Mouse (Mus musculus): ENCODE measurements around the gene Cst13.
"Not testable (repeated sequence)": the region's sequence is repeated elsewhere in the genome, so short reads cannot be mapped to it uniquely, and the experiment has no call there.

Gene Cst13

GRCm38 (mm10) chr2:148819909-148820308, at the start of gene Cst13:
TSS of gene Cst13 (plus strand) at chr2:148820081.
- DNase-seq (ENCODE audit: low read depth, low spot score): no peak

DNA sequence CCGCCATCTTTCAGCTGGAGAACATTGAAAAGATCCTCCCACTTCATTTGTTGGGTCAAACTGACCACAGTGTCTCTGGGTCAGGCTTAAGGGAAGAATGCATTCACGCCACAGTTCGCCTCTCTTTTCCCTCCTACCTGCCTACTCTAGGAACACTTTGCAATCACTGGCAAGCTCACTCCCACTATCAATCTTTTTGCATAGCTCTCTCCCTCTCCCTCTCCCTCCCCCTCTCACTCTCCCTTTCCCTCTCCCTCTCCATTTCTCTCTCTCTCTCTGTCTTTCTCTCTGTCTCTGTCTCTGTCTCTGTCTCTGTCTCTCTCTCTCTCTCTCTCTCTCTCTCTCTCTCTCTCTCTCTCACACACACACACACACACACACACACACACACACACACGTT, 48.5 kb upstream of the Cst13 start, which contains the start of gene Cst11:
TSS of gene Cst11 (minus strand) at position 101 of the 400 bp plus-strand sequence.
- DNase-seq (ENCODE audit: low read depth, low spot score): not testable (repeated sequence)

DNA sequence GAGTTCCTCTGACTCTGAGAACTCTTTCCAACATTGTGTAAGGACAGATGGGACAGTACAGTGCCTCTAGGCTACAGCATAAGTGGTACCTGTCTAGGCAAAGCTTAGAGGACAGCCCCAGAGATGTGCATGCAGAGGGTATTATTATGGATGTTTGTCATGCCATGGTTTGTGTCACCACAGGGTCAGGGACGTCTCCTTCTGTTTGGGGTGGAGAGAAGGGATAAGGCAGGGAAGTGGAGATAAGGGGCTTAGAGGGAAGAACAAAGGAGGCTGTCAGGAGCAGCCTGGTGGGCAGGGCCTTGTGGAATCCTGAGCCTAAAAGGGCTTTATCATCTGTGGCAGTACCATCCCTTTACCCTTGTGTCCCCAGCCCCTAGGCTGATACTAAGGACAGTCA, 38.2 kb upstream of the Cst13 start, which contains the start of gene 8030411F24Rik:
TSS of gene 8030411F24Rik (plus strand) at position 301 of the 400 bp plus-strand sequence.
- no peak for DNase-seq (ENCODE audit: low read depth, low spot score)

DNA sequence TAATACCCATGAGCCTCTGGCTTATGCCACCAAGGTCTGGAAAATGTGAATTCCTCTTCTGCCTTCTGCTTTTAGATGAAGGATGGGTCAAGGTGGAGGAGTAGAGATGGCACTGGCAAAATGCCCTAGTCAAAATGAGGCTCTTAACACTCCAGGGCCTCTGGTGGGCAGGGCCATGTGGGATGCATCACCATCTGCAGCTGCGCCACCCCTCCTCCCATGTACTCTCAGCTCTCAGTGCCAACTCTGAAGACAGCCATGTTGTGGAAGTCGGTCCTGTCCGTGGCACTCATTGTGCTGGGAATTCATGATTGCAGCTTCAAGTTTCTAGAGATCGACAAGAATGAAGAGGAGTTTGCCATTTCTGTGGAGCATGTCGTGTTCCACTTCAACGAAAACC, 30.7 kb upstream of the Cst13 start, which contains the start of gene Cst12:
TSS of gene Cst12 (plus strand) at position 220 of the 400 bp plus-strand sequence.
- DNase-seq (ENCODE audit: low read depth, low spot score): no peak

DNA sequence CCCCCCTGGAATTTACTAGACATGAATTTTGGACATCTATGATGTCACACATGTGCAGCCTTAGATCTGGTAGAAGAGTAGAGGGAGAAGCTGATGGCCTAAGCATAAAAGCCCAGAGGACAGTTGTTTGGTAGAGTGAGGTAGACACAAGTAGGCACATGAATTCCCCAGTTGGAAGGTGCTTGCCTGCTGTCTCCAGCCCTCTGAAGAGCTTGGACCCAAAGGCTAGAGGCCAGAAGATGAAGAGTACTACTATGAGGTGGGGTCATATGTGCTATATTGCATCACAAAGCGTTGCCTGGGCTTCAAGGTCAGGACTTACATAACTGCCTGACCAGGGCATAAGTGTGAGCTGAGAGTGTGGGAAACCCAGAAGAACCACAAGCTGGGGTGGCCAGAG, 21.4 kb upstream of the Cst13 start, which contains the start of gene Cst8:
TSS of gene Cst8 (plus strand) at position 301 of the 400 bp plus-strand sequence.
- DNase-seq (ENCODE audit: low read depth, low spot score): no peak

DNA sequence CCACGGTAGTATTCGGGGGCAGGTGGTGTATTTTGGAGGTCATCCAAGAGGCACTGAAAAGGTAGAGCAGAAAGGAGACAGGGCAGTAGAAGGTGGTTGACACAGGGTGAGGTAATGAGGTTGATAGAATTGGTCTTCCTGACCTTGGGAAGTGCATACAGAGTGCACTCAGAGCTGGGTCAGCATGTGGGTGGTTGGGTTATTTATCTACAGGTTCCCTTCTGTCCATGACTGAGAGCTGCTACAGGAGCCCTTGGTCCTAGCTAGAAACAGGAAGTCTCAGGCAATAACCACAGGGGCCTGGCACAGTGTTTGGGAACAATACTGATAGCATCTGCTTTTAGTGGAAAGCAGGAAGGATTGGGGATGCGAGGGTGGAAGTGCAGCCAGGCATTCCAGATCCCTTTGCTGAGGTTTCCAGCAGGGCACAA, 18.4 kb upstream of the Cst13 start:
- no peak for DNase-seq (ENCODE audit: low read depth, low spot score)

DNA sequence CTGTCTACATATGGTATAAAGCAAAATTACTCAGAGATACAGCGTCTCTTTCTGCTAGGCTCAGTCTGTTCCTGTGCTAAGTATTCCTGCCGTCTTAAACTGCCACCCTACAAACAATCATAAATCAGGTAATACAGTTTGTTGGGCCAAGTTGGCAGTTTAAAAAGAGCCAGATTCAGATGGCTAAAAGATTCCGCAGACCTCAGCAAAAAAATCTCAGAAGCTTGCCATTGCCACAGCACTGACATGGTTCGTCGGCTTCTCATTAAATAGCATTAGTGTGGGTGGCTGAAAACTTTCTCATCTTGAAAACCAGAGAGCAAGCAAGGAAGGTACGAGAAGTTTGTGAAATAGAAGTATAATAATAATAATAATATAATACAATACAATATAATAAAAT, 13.2 kb upstream of the Cst13 start:
- DNase-seq (ENCODE audit: low read depth, low spot score): no peak

- peak; percentile 35 for DNase-seq (ENCODE audit: low read depth, low spot score)
Measured at GRCm38 (mm10) chr2:148825986-148826385, 6.1 kb downstream of the Cst13 start.

DNA sequence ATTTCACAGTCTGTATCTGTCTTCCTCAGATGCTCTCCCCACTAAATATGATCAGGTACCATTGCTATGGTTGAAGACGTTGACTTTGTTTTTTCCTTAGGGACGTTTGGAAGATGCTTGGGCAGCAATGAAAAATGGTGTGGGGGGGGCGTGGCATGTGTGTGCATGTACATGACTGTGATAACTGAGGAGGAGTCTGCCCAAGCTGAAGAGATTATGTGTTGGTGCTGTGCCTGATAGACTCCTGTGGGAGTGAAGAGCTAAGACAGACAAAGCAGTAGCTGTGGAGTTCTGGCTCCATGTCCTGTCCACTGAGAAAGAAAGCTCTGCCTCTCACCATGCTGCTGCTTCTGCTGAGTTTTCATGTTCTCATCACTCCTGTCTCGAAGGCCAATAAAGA, 15.0 kb downstream of the Cst13 start, which contains the start of gene Cst9:
TSS of gene Cst9 (plus strand) at position 236 of the 400 bp plus-strand sequence.
- no peak for DNase-seq (ENCODE audit: low read depth, low spot score)

DNA sequence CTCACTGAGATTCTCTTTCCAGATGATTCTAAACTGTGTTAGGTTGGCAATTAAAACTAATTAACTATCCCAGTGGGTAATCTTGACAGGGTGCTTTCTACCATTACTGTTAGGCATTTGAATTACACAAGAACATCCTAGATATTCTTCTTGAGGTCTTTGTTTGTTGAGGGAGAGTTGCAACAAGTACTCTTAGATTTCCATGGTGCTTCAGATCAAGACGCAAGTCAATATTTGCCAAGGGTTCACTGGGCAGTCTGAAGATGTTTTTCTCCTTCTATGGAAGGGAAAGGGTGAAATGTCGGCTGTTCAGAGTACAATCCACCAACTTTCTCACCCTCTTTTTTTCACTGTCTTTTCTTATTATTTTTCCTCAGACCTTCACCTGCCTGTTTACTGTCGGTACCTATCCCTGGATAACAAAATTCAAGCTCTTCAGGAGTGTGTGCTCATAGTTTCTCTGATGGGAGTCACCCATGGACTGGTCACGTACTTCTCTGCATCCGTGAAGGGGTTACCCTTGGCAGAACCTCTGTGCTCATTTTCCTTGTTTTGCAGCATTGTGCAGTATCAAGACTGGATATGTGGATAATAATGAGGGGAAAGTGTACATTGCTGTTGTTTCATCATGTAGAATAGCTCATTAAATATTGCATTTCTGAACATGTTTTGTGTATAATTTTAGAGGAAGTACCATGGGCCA, 18.3 kb downstream of the Cst13 start:
- DNase-seq (ENCODE audit: low read depth, low spot score): no peak

DNA sequence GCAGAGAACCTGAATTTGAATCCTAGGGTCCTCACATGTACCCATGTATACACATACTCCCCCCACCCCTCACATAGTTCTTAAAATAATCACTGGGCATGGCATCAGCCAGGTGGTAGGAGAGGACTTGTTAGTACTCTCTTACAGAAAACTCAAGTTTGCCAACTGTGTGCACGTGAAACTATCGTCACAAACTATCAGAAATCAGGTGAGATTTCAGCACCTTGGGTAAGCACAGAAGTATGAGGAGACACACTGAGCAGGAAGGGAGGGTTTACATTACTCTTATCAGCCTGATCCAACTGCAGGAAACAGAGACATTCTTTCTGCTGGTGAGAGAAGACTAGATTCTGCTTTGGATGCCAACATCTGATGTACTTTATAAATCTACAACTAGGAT, 19.3 kb downstream of the Cst13 start:
- no peak for DNase-seq (ENCODE audit: low read depth, low spot score)

- DNase-seq (ENCODE audit: low read depth, low spot score): peak; percentile 82
Measured at GRCm38 (mm10) chr2:148851116-148851906, 31.4 kb downstream of the Cst13 start.

GRCm38 (mm10) chr2:148856630-148857400, 36.9 kb downstream of the Cst13 start:
- DNase-seq (ENCODE audit: low read depth, low spot score): no peak

GRCm38 (mm10) chr2:148857506-148857905, 37.6 kb downstream of the Cst13 start:
- DNase-seq (ENCODE audit: low read depth, low spot score): no peak

DNA sequence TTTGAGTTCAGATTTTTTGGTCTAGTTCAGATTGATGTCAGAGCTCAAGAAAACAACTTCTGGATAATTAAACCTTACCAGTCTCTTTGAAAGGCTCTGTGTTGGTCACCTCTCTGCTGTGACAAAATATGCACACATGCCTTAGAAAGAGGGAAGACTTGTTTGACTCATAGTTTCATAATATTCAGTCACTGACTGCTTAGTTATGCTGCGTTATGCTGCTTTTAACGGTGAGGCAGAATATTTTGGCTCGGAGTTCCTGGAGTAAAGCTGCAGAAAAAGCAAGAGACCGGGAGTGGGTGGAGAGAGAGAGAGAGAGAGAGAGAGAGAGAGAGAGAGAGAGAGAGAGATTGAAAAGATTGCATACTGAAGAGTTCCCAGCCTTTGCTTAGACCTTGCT, 41.1 kb downstream of the Cst13 start:
- DNase-seq (ENCODE audit: low read depth, low spot score): no peak

DNA sequence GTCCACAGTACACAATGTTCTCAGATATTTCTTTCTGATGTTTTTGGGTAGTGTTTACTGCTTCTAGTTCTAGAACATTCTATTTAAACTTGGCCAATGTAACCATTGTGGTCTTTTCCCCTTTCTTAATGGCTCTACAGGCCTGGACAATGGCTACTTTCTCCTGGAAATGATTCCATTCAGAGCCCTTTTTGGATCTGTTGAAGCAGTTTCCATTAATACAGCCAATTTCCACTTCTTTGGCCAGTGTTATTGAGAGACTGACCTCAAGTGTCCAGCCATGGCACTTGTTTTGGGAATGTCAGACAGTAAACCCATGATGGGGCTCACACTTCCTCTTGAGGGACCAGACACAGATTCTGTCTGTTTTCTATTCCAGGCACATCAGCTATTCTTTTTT, 41.8 kb downstream of the Cst13 start:
- no peak for DNase-seq (ENCODE audit: low read depth, low spot score)

DNA sequence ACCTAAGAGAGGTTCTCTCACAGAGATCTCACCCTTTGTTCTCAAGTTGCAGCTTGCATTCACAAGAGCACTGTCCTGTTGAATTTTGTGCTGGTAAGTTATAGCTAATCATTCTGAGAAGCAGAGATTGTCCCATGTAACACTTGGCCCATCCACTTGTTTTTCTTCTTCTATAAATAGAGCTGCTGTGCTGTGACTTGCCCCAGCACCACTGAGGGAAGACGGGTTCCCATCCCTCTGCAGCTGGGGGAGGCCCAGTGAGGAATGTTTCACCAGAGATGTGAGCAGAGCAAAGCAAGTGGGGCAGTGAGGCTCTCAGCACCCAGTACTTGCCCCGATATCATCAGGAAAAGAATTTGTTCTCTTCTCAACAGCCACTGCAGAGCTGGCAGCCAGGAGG, 45.1 kb downstream of the Cst13 start, which contains the start of gene 9230104L09Rik:
TSS of gene 9230104L09Rik (minus strand) at position 73 of the 400 bp plus-strand sequence.
- no peak for DNase-seq (ENCODE audit: low read depth, low spot score)

DNA sequence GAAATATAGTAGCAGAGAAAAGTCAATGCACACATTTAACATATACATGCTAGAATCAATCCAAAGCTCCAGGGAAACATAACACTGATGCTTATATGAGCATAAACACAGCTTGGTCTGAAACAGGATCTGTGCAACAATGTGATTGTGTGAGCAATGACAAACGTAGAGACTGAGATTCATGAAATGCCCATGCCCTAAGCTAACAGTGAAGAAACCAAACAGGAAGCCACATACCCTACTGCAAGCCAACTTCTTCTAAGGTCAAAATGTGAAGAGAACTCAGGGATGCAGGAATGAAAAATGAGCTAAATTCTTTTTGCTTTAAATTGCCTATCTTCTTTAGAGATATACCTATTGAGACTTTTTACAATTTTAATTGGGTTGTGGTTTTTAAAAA, 49.1 kb downstream of the Cst13 start:
- no peak for DNase-seq (ENCODE audit: low read depth, low spot score)

- no peak for DNase-seq (ENCODE audit: low read depth, low spot score)
Measured at GRCm38 (mm10) chr2:148870526-148870925, 50.6 kb downstream of the Cst13 start.

GRCm38 (mm10) chr2:148872860-148873259, 53.0 kb downstream of the Cst13 start:
- no peak for DNase-seq (ENCODE audit: low read depth, low spot score)

DNA sequence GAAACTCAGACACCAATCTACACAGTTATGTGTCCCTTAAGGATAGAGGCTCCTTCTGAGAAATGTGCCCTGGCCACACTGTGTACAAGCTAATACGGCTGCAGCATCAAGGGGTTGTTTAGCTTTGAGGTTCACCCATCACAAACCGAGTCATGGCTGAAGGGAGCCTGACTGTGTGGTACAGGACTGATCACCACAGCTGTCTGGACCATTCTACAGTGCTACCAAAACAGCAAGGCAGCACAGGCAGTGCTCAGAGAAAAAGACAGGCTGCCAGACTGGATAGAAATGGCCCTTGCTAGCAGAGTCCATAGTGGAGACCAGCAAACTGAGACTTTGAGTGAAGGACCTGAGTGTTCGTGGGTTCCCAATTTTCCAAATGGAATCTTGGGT, 54.3 kb downstream of the Cst13 start:
- DNase-seq (ENCODE audit: low read depth, low spot score): no peak
